Mouse (Mus musculus): ENCODE results near the gene B3gnt3. TPM values are rescaled to one million over a fixed set of nuclear protein-coding genes. Genes with fewer than 3 reads are reported as not detected.
"Not testable (repeated sequence)": the region's sequence is repeated elsewhere in the genome, so short reads cannot be mapped to it uniquely, and the experiment has no call there.

The B3gnt3 gene
- polyA plus RNA-seq, 1 experiment: not detected

GRCm38 (mm10) chr8:71702087-71702432, 471 bp upstream of the B3gnt3 start:
- no peak overlapping the region for H3K4me3 ChIP-seq (ENCODE audit: insufficient read depth, low read depth, low read length)
- TF ChIP-seq CTCF (IDR thresholded peaks at IDR 0.05; ENCODE audit: insufficient read depth, low read depth, low read length) (no peak), POLR2A (IDR thresholded peaks at IDR 0.05; ENCODE audit: insufficient read depth, low read depth, low read length) (no peak)
- no peak overlapping the region for H3K27ac ChIP-seq (ENCODE audit: insufficient read depth, low read depth, low read length)
- 37% methylated on average over 4 of the region's 4 CpGs for WGBS
- peaks cover 16% of the 10 kb centered on the region for H3K4me1 ChIP-seq (ENCODE audit: control insufficient read depth, insufficient read depth, low read length)

GRCm38 (mm10) chr8:71700493-71701269, 908 bp downstream of the B3gnt3 start:
- TF ChIP-seq CTCF (IDR thresholded peaks at IDR 0.05; ENCODE audit: insufficient read depth, low read depth, low read length) (no peak), POLR2A (IDR thresholded peaks at IDR 0.05; ENCODE audit: insufficient read depth, low read depth, low read length) (no peak)
- peaks cover 16% of the 10 kb centered on the region for H3K4me1 ChIP-seq (ENCODE audit: control insufficient read depth, insufficient read depth, low read length)
- H3K4me3 ChIP-seq (ENCODE audit: insufficient read depth, low read depth, low read length): no peak overlapping the region; the same call in 1 of the 2 replicates
- WGBS: 22% methylated on average over 29 of the region's 29 CpGs
- no peak overlapping the region for H3K27ac ChIP-seq (ENCODE audit: insufficient read depth, low read depth, low read length)

GRCm38 (mm10) chr8:71695456-71695855, 6.1 kb downstream of the B3gnt3 start:
- 0 out of 2 replicates have a peak, but pooled peaks have one; percentile 13 for TF ChIP-seq CTCF (IDR thresholded peaks at IDR 0.05; ENCODE audit: insufficient read depth, low read depth, low read length)
- not testable (repeated sequence) for H3K4me3 ChIP-seq (ENCODE audit: insufficient read depth, low read depth, low read length); H3K27ac ChIP-seq (ENCODE audit: insufficient read depth, low read depth, low read length)
- peaks cover 12% of the 10 kb centered on the region for H3K4me1 ChIP-seq (ENCODE audit: control insufficient read depth, insufficient read depth, low read length)
- WGBS: 61% methylated on average over 12 of the region's 12 CpGs

- WGBS: 9% methylated on average over 68 of the region's 68 CpGs
- H3K27ac ChIP-seq (ENCODE audit: insufficient read depth, low read depth, low read length): no peak overlapping the region
- TF ChIP-seq POLR2A (IDR thresholded peaks at IDR 0.05; ENCODE audit: insufficient read depth, low read depth, low read length) (no peak), CTCF (IDR thresholded peaks at IDR 0.05; ENCODE audit: insufficient read depth, low read depth, low read length) (no peak)
- H3K4me1 ChIP-seq (ENCODE audit: control insufficient read depth, insufficient read depth, low read length): peaks cover 13% of the 10 kb centered on the region
- peak overlapping the region; percentile 6 for H3K4me3 ChIP-seq (ENCODE audit: insufficient read depth, low read depth, low read length)
Observed at GRCm38 (mm10) chr8:71693166-71694041, 8.2 kb downstream of the B3gnt3 start.

GRCm38 (mm10) chr8:71692509-71692908, 9.1 kb downstream of the B3gnt3 start:
- WGBS: 3% methylated on average over 30 of the region's 30 CpGs
- TF ChIP-seq CTCF (IDR thresholded peaks at IDR 0.05; ENCODE audit: insufficient read depth, low read depth, low read length) (no peak), POLR2A (IDR thresholded peaks at IDR 0.05; ENCODE audit: insufficient read depth, low read depth, low read length) (no peak)

GRCm38 (mm10) chr8:71689028-71689427, 12.6 kb downstream of the B3gnt3 start, which contains the start of gene Insl3:
Gene Insl3, plus strand, starts transcription at chr8:71689214.
- Histone ChIP-seq H3K4me1 (ENCODE audit: control insufficient read depth, insufficient read depth, low read length) (peaks cover 31% of the 10 kb centered on the region), H3K4me3 (ENCODE audit: insufficient read depth, low read depth, low read length) (no peak within 1 kb of the TSS), H3K27ac (ENCODE audit: insufficient read depth, low read depth, low read length) (no peak within 1 kb of the TSS)
- no peak for TF ChIP-seq CTCF (IDR thresholded peaks at IDR 0.05; ENCODE audit: insufficient read depth, low read depth, low read length)
- TF ChIP-seq POLR2A (IDR thresholded peaks at IDR 0.05; ENCODE audit: insufficient read depth, low read depth, low read length): no peak
- WGBS: 14% methylated on average over 33 of the region's 33 CpGs

More at GRCm38 (mm10) chr8:71692509-71692908, 9.1 kb downstream of the B3gnt3 start:
- Histone ChIP-seq H3K4me3 (ENCODE audit: insufficient read depth, low read depth, low read length) (no peak overlapping the region), H3K4me1 (ENCODE audit: control insufficient read depth, insufficient read depth, low read length) (peaks cover 13% of the 10 kb centered on the region), H3K27ac (ENCODE audit: insufficient read depth, low read depth, low read length) (no peak overlapping the region)

- Histone ChIP-seq H3K4me3 (ENCODE audit: insufficient read depth, low read depth, low read length) (no peak overlapping the region), H3K4me1 (ENCODE audit: control insufficient read depth, insufficient read depth, low read length) (peaks cover 20% of the 10 kb centered on the region), H3K27ac (ENCODE audit: insufficient read depth, low read depth, low read length) (no peak overlapping the region)
- TF ChIP-seq CTCF (IDR thresholded peaks at IDR 0.05; ENCODE audit: insufficient read depth, low read depth, low read length) (no peak), POLR2A (IDR thresholded peaks at IDR 0.05; ENCODE audit: insufficient read depth, low read depth, low read length) (no peak)
- 17% methylated on average over 8 of the region's 8 CpGs for whole genome bisulfite sequencing
Observed at GRCm38 (mm10) chr8:71687616-71688015, 14.0 kb downstream of the B3gnt3 start.

- 10% methylated on average over 23 of the region's 23 CpGs for WGBS
- peak overlapping the region; percentile 14; the same call in 1 of the 2 replicates for H3K4me3 ChIP-seq (ENCODE audit: insufficient read depth, low read depth, low read length)
- TF ChIP-seq POLR2A (IDR thresholded peaks at IDR 0.05; ENCODE audit: insufficient read depth, low read depth, low read length) (no peak), CTCF (IDR thresholded peaks at IDR 0.05; ENCODE audit: insufficient read depth, low read depth, low read length) (no peak)
Observed at GRCm38 (mm10) chr8:71686143-71686734, 15.3 kb downstream of the B3gnt3 start.

More at GRCm38 (mm10) chr8:71686143-71686734, 15.3 kb downstream of the B3gnt3 start:
- peaks cover 20% of the 10 kb centered on the region for H3K4me1 ChIP-seq (ENCODE audit: control insufficient read depth, insufficient read depth, low read length)
- H3K27ac ChIP-seq (ENCODE audit: insufficient read depth, low read depth, low read length): no peak overlapping the region
